ENCODE assay signal across 9 mouse cellular contexts in the genomic region with DNA sequence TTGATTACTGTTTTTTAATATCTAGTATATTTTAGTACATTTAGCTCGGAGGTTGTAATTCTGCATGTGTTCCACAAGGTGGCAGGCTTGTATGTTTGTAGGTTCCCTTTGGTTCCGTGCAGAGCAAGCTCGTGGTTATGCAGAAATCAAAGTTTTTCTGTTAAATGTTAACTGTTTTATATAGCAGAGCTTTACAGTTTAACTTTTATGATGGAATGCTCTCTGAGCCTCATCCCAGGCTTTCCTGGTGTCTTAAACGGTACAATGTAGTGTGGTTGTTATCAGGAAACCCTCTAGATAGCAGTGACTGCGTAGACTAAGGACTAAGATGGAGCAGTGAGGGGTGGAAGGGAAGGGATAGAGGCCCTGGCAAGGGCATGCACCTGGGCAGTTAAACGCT.
DNase-seq lines count a peak whose midpoint lies in the region; ATAC-seq lines count a peak whose summit lies in the region.
"Had no signal": no experiment of that assay in that cellular context is flagged by ENCODE, and none has a peak within 500 bp of the region (broad histone marks: within the 10 kb centered on the region; RNA-seq: fewer than 3 reads in every experiment).

No protein-coding gene starts in this region.

- peak overlapping the region; percentile 51; the same call in 1 of the 2 replicates for H3K27ac ChIP-seq in intestine, embryonic 15.5 days
- H3K27ac ChIP-seq in midbrain, embryonic 16.5 days (ENCODE audit: low read length): no peak overlapping the region
- H3K27ac ChIP-seq: liver, embryonic 15.5 days had no signal

- H3K4me1 ChIP-seq in intestine, embryonic 15.5 days (replicated peaks): peaks cover 12% of the 10 kb centered on the region; the same call in 1 of the 2 replicates
- peaks cover 10% of the 10 kb centered on the region for H3K4me1 ChIP-seq in midbrain, embryonic 16.5 days (ENCODE audit: control insufficient read depth, insufficient read depth, low read length)

- no peak overlapping the region for H3K4me2 ChIP-seq in intestine, embryonic 15.5 days (replicated peaks)
- no peak overlapping the region for H3K4me2 ChIP-seq in midbrain, embryonic 16.5 days (ENCODE audit: low read length)
- H3K4me2 ChIP-seq: liver, embryonic 15.5 days had no signal

- DNase-seq in cerebellum, adult 8-10 months: peak; percentile 38
- no peak for DNase-seq in cerebellum, adult 11 months
- peak; percentile 47 for DNase-seq in right cerebral cortex, adult 18-20 months
- DNase-seq in right cerebral cortex, postnatal 14 days: no peak
- DNase-seq in embryo, embryonic 11 days: peak; percentile 75
- DNase-seq in layer of hippocampus, postnatal 36 days: no peak

- no peak overlapping the region for H3K9ac ChIP-seq in intestine, embryonic 15.5 days
- H3K9ac ChIP-seq in midbrain, embryonic 16.5 days (ENCODE audit: low read depth, low read length): no peak overlapping the region
- H3K9ac ChIP-seq: liver, embryonic 15.5 days had no signal

- peak; percentile 93 for ATAC-seq in intestine, embryonic 15.5 days
- ATAC-seq in midbrain, embryonic 16.5 days: peak; percentile 58; the same call in 1 of the 2 replicates

- no peaks in the 10 kb centered on the region for H3K36me3 ChIP-seq in intestine, embryonic 15.5 days
- no peaks in the 10 kb centered on the region for H3K36me3 ChIP-seq in midbrain, embryonic 16.5 days (ENCODE audit: control insufficient read depth, insufficient read depth, low read length)
- H3K36me3 ChIP-seq: liver, embryonic 15.5 days had no signal

- H3K4me3 ChIP-seq in intestine, embryonic 15.5 days (replicated peaks): no peak overlapping the region
- H3K4me3 ChIP-seq in midbrain, embryonic 16.5 days (ENCODE audit: low read depth, low read length): no peak overlapping the region
- H3K4me3 ChIP-seq: liver, embryonic 15.5 days had no signal

- H3K9me3 ChIP-seq in intestine, embryonic 15.5 days: no peaks in the 10 kb centered on the region
- H3K9me3 ChIP-seq in midbrain, embryonic 16.5 days (replicated peaks; ENCODE audit: control insufficient read depth, low read length, poor library complexity, severe bottlenecking): no peaks in the 10 kb centered on the region
- H3K9me3 ChIP-seq: liver, embryonic 15.5 days had no signal

- no peaks in the 10 kb centered on the region for H3K27me3 ChIP-seq in intestine, embryonic 15.5 days (replicated peaks)
- no peaks in the 10 kb centered on the region for H3K27me3 ChIP-seq in midbrain, embryonic 16.5 days (ENCODE audit: control insufficient read depth, insufficient read depth, low read depth, low read length)
- H3K27me3 ChIP-seq: liver, embryonic 15.5 days had no signal

- 16% methylated on average over 6 of the region's 6 CpGs for WGBS in intestine, embryonic 15.5 days
- 31% methylated on average over 6 of the region's 6 CpGs for WGBS in midbrain, embryonic 16.5 days

Comparison
In these comparisons a context has a peak if more than half of its experiments do, and no peak if none do; other contexts are left out.
1. DNase-seq: peak in cerebellum, adult 8-10 months (single experiment), right cerebral cortex, adult 18-20 months (single experiment) and embryo, embryonic 11 days (single experiment); none in cerebellum, adult 11 months (single experiment), right cerebral cortex, postnatal 14 days (single experiment) and layer of hippocampus, postnatal 36 days (0 of 2).